Mouse (Mus musculus): ENCODE results near the gene Atf5.

Gene Atf5

DNA sequence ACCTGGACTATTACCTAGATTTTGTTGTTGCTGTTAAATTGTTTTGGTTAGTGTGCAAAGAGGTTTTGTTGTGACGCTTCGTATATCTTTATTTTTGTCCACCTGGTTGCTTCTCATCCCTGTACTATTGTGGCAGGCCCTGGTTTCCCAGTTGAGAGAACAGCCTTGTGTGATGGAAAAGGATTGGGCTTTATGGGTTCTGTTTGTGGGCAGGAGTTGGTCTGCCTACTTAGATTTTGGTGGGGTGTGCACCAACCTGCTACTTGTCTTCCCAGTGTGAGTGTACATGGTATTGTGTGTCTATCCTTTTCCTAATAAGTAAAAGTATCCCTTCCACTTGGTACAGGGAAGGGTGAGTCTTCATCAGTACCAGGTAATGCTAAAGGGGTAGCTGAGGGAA lies 2.9 kb upstream of the Atf5 start:
- no peak for DNase-seq

DNA sequence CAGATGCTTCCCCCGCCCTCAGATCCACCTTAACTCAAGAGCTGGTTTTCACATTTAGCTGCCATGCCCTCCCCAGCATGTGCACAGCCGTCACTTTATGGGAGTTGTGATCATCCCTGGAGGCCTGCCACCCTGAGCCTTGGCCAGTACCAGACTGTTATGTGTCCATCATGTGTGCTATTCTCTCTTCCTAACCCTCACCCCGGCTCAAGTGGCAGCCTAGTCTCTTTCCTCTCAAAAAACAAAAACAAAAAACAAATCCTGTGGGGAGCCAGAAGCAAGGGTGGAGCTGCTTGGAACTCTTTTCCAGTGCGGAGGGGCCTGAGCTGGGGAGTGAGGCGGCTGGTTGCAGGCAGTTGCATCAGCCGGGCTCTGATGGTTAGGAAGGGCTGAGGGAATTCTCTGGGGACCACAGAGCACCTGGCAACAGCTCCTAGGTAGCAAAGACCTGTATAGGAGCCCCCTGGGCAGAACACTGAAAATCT lies 2.3 kb upstream of the Atf5 start:
- no peak for DNase-seq

DNA sequence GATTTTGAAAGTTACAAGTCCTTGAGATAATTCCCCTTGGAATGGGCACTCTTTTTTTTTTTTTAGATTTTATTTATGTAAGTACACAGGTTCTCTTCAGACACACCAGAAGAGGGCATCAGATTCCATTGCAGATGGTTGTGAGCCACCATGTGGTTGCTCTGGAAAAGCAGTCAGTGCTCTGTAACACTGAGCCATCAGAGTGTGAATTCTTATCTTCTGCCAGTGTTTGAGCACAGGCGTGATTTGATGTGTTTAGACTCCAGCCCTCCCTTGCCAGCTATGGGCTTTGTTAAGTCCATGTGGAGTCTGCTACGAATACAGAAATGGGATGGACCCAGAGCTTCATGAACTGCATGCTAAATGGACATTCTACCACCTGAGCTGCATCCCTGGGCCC lies 1.7 kb upstream of the Atf5 start:
- no peak for DNase-seq

DNA sequence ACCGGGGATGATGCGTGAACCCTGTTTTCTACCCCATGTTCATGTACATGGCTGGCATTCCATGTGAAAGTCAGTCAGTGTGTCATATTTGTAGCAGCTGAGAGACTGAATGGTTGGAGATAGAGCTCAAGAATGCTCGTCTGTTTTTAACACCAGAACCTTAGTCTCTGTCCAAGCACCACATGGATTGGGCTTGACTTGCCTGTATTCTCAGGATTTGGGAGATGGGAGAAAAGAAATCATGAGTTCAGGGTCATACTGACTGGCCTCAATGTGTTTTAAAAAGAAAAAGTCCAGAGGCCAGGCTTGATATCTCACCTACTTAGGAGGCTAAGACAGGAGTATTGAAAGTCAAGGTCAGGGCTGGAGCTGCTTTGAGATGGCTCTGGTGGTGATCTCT lies 983 bp upstream of the Atf5 start:
- no peak for DNase-seq

DNA sequence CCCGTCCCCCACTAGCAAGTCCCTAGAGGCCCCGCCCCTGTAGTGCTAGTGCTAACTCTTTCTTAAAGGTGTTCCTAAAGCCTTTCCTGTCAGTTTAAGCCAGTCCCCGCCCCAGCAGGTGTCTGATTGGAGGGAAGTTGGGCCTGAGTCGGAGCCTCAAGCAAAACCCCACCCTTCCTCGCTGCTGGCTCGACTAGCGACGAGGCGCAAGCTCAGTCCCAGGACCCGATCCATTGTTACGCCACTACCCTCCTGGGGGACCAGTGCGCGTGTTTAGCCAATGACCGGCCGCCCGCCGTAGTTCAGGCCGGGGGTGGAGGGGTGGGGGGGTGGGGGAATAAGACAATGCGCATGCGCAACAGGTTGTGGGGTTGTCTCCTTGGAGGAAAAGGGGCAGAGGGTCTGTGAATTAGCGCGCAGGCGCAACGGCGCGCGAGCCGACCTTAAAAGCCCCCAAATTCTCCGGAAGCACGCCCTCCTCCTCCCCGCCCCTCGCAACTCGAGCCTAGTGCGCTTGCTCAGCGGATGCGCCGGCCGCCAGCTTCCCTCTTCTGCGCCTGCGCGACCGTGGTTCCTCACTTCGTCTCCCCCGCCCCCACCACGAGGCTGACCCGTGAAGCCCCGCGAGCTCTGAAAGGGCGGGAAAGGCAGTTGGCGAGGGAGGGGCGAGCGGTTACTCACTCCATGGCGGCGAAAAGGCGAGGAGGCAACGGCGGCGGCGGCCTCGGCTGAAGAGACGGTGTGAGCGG lies 563 bp downstream of the Atf5 start, which contains the start of the genes Nup62 and Il4i1:
Nup62 (plus strand) TSS at position 368 of the 749 bp plus-strand sequence.
Il4i1 (plus strand) TSS at position 667 of the 749 bp plus-strand sequence.
- peak; percentile 100 for DNase-seq

DNA sequence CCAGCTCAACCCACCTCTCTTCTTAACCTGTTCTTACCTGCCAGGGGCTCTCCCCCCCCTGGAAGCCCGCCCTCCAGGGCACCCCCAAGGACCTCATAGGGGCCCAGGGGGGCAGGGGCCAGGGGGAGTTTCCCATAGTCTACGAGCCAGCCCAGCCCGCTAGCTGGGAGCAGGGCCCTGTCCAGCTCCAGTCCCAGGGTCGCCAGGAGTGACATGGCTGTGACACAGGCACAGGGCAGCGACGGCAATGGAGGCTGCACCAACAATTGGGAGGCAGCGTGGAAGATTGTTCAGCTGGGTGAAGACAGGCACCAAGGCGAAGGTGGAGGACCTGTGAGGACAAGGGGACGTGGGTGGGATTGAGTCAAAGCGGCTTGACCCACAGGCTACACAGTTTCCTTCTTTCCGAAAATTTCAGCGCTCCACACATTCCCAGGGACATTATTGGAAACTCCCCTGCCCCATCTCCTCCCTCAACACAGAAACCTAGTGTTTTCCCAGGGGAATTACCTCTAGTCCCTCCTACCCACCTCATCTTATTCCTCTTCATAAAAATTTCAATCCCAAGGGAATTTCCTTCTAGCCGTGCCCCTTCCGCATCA lies 1.4 kb downstream of the Atf5 start:
- no peak for DNase-seq

DNA sequence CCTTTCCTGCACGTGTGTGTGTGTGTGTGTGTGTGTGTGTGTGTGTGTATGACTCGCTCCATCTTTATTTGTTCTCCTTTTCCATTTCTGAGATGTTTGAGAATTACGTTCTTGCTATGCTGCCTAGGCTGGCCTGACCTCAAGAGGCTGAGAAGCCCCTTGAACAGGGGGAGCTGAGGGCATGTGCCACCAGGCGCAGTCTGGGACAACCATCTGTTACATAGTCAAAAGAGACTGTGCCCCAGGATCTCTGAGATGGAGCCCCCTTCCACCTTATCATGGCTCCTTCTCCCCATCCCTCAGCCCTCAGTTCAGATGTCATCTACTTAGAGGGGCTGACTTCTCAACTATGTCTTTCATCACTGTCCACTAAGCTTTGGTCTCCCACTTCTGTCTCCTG lies 2.0 kb downstream of the Atf5 start:
- DNase-seq: no peak

DNA sequence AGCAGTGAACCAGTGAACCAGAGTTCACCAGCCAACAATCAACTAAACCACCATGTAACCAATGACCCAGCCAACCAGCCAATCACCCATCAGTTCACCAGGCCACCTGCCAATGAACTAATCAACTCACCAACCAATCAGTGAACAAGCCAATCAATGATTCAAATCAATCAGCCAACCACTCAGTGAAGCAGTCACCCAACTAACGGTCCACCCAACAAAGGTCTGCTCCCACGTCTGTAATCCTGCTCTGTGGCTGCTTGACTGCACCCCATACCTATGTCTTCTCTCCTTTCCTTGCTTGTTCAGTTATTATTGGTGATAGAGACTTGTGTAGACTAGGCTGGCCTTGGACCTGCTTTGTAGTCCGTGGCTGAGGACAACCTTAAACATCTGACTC lies 2.5 kb downstream of the Atf5 start:
- no peak for DNase-seq

DNA sequence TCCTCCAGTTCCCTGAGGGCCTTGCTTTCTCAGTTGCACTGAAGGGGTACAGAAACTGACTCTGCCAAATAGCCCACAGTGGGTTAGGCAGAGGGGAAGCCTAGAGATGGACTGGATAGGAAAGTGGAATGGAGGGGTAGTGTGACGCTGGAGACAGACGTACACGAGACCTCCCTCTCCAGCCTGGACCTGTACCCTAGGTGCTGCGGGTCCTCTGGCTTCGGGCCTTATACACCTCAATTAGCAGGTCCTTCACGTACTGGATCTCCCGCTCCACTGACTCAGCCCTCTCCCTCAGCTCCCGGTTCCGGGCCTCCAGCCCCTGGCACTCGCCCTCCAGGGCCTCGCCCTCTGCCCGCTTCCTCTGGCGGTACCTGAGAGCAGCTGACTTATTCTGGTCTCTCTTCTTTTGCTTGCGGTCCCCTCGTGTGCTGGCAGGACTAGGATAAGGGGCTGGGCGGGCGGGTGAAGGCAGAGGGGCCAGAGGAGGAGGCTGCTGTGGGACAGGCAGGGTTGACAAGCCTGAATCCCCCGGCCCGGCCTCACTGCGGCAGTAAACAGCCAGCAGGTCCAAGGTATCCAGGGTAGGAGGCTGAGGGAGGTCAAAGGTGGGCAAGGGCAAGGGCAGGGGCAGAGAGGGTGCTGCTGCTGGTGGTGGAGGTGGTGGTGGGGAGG lies 3.7 kb downstream of the Atf5 start:
- DNase-seq: no peak

DNA sequence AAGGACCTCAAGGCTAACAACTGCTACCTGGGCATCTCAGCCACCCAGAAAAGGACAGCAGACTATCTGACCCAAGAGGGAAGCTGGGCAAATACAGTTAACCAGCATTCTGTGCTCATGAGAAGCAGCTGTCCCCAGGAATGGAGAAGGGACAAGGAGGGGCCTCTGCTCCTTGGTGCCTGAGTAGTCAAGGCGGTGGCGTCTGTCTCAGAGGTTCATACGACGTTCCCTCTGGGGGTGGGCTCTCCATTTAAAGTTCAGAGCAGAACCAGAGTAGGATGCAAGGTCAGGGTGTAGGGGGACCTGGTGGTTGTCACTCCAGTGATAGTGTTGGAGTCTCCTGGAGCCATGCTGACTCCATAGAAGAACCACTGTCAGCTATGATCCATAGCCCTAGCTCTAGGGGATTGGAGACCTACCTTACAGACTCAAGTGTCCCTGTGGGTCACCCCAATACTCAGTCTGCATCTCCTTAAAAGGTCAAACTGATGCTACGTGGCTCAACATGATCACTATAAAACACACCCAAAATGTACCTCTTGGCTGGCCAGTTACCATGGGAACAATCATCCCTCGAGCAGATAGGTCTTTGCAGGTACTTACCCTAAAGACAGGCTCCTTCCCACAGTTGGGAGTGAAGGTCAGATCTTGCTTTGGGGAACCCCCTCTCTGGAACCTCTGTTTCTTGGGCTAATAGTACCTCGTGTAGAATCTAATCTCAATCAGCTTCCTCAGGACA lies 5.5 kb downstream of the Atf5 start:
- no peak for DNase-seq

DNA sequence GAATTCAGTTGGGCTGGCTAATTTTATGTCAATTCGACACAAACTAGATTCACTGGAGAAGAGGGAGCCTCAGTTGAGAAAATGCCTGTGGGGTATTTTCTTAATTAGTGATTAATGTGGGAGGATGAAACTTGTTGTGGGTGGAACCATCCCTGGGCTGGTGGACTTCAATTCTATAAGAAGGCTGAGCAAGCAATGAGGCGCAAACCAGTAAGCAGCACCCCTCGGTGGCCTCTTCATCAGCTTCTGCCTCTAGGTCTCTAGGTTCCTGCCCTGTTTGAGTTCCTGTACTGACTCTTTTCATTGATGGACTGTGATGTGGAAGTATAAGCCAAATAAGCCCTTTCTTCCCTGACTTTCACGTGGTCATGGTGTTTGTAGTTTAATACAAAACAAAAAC lies 6.1 kb downstream of the Atf5 start:
- no peak for DNase-seq

DNA sequence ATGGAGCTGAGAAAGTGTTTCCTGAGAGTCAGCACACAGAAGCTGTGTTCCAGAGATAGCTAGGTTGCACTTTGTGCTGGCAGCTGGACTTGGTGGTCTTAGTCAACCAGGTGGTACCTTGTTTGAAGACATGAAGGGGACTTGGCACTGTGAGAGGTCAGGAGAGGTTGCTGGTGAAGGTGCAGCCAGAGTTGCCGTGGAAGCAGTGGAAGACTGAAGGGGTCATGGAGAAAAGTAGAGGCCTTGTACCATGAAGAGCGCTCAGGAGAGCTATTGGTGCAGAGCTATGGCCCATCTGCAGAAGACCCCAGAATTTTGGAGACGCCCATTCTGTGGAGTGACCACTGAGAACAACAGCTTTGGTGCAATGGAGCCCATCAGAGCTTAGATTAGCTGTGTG lies 7.0 kb downstream of the Atf5 start:
- no peak for DNase-seq

DNA sequence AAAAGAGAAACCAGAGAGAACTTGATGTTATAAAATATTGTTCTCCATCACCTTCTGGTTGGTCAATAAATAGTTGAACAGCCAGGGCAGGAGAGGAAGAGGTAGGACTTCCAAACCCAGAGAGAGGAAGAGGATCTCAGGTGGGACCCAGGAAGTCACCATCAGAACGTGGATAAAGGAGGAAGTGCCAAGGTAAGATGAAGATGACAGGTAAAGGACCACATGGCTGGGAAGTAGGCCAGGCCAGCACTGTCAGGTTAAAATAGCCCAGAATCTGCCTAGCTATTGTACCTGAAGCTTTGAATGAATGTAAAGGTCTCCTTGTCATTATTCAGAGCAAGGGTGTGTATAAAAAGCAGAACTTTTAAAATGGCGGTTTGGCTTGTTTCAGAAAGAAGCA lies 7.5 kb downstream of the Atf5 start:
- DNase-seq: no peak

DNA sequence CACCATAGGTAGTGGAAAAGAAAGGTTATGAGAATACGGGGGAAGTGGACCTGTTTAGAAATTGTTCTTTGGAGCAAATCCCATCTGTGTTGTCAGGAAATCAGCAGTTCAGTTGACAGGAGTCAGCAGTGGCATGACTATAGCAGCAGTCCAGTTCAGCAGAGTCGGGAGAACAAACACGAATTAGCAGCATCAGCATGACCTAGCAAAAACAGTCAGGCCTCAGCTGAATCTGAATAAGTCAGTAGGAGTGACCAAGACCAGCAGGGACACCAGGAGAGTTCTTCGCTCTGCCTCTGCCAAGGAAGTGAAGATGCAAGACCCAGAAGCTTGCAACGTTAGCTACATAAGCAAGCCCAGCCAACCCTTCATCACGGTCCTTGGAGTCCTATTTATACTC lies 23.7 kb downstream of the Atf5 start:
- no peak for DNase-seq

DNA sequence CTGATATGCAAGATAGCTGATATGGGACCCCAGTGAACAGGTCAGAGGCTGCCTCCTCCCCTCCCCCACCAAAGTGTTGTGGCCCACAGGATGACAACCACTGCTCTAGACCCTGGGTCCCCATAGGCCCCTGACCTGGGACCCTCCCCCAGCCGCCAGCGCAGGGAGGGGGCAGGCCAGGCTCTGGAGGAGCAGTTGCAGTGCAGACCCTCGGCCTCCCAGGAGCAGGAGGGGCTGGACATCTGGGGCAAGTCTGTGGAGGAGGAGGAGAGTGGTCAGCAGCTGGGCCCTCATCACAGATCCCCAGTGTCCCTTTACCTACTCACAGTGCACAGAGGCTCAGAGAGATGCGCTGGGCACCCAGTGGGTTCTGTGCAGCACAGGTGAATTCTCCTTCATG lies 26.4 kb downstream of the Atf5 start:
- no peak for DNase-seq

DNA sequence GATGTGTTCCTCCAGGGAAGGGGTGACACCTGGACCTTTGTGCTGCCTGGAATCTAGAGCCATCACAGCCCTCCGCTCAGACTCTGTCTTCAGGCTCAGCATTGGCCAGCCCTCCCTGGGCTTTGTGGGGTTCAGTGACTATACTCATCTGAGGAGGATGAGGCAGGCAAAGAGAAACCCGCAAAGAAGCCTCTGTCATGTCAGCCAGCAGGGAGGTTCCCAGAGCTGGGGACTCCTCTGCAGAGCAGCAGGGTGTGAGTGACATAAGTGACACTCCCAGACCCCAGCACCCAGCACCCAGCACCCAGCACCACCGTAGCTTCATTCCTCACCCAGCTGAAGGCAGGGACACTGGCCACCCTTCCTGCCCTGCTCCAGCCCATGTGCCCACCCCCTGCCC lies 26.9 kb downstream of the Atf5 start:
- DNase-seq: no peak

DNA sequence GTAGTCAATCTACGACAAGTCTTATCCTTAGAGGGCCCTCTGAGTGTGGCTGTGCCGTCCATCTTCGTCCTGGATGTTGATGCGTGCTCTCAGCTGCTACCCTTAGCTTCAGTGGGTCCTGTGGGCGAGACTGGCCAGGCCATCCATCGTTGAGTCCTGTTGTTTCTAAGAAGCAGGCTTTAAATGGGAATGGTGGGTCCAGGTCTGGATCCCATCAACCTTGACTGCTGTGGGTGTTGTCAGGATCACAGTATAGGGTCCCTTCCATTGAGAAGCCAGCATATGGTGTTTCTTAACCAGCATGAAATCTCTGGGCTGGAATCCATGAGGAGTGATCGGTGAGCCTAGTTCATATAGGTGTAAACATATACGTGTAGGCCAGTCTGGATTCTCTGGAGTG lies 36.4 kb downstream of the Atf5 start:
- no peak for DNase-seq

DNA sequence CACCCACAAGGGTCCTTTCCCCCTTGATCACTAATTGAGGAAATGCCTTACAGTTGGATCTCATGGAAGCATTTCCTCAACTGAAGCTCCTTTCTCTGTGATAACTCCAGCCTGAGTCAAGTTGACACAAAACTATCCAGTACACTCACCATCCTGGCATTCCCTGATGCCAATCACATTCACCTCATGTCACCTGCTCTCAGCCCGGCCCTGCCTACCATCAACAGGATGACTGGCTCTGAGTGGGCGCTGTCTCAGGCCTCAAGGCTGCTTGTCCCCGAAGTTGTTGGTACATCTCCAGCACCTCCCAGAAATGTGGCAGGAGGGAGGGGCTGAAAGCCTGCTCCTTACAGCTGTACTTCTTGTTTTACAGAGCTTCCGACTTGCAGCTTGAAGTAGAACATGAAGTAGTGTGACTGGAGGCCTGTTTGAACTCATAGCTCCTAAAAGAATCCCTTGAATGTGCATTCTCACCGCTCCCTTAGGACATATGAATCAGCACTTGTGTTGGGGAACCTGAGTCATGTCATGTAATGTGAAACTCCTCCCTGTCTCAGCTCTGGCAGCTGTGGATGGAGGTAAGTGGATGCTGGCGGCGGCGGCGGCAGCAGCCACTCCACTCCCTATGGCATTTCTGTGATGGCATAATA lies 39.5 kb downstream of the Atf5 start:
- no peak for DNase-seq

DNA sequence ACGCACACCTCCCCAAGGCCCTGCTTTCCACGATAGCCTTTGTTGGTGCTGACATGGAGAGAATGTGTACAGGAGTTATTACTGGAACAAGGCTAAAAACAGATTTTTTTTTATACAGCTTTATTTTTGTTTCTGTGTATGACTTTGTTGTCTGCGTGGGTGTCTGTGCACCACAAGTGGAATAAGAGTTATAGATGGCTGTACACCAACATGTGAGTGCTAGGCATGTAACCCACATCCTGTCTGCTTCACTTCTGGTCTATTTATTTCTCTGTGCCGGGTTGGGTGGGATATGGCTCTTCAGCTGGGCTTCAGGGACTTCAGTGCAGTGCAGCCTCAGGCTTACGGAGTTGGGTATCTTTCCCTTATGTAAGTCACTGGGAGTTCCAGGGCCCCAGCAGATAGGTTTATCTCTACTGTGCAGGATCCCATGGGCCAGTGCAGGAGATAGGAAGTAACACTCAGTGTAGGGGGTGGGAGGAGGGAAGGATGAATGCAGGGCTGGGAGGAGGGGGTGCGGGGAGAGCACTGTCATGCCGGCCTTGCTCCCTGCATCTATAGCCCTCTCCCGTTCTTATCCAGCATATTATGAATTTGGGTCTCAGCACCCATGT lies 43.8 kb downstream of the Atf5 start:
- DNase-seq: no peak

DNA sequence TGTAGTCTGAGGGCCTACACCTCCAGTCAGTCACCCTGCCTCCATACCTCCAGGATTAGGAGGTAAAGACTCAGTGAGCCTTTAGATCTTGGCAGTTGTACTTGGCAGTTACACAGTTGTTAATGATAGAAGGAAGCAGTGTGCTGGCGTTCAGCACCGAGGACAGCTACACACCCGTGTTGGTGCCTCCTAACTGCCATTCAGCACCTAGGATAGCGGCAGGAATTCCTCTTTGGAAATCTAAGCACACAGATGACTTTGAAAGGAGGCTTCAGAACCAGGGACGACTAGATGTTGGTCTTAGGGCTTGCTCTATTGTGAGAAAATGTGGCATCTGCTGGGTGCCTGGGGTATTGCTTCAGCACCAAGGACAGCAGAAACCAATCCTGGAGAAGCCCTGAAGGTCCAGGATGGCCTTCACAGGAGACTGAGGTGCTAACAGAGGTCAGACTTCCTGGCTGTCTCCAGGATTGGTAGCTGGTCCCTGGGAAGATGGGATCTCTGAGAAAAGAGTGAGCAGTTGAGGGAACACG lies 46.3 kb downstream of the Atf5 start:
- peak; percentile 83 for DNase-seq

DNA sequence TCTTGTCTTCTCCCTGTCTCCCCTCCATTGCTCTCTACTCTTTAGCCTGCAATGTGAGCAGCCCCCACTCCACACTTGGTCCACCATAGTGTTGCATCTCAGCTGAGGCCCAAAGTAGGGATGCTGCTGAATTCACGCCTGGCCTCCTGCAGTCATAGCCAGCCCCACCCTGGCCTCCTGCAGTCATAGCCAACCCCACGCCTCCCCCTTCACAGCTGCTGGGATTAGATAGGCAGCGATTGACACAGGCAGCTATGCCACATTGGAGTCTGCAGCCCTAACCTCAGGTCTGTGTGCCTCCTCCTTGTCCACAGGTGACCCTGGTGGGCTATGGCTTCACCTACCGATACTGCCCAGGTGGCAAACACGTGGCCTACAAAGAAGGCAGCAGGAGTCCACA lies 48.3 kb downstream of the Atf5 start:
- DNase-seq: no peak
